Mouse (Mus musculus) ovary, postnatal 36 days (tissue): ENCODE results near the gene Naa20.
"Not testable (repeated sequence)": the region's sequence is repeated elsewhere in the genome, so short reads cannot be mapped to it uniquely, and the experiment has no call there.

Experiments
- DNase-seq: peaks from one replicate; pipeline ENCODE4 v3.0.0; 2022; ENCODE audit warnings: low spot score, mixed read lengths

Gene Naa20

GRCm38 (mm10) chr2:145884913-145885785, 16.8 kb upstream of the Naa20 start:
- no peak for DNase-seq

GRCm38 (mm10) chr2:145887937-145888765, 13.7 kb upstream of the Naa20 start:
- no peak for DNase-seq

GRCm38 (mm10) chr2:145888766-145889480, 13.0 kb upstream of the Naa20 start:
- DNase-seq: no peak

GRCm38 (mm10) chr2:145890571-145890970, 11.3 kb upstream of the Naa20 start:
- no peak for DNase-seq

GRCm38 (mm10) chr2:145893756-145894155, 8.1 kb upstream of the Naa20 start:
- DNase-seq: no peak

GRCm38 (mm10) chr2:145898106-145898505, 3.8 kb upstream of the Naa20 start:
- DNase-seq: no peak

GRCm38 (mm10) chr2:145900318-145900717, 1.6 kb upstream of the Naa20 start:
- DNase-seq: not testable (repeated sequence)

GRCm38 (mm10) chr2:145903061-145903901, 1.4 kb downstream of the Naa20 start:
- DNase-seq: peak; percentile 89

GRCm38 (mm10) chr2:145903983-145904616, 2.2 kb downstream of the Naa20 start:
- DNase-seq: no peak

- no peak for DNase-seq
Measured at GRCm38 (mm10) chr2:145905156-145905555, 3.3 kb downstream of the Naa20 start.

GRCm38 (mm10) chr2:145905884-145906283, 4.0 kb downstream of the Naa20 start:
- not testable (repeated sequence) for DNase-seq

GRCm38 (mm10) chr2:145920941-145921650, 19.2 kb downstream of the Naa20 start:
- no peak for DNase-seq

GRCm38 (mm10) chr2:145934339-145935231, 32.7 kb downstream of the Naa20 start, which contains the start of the genes Cfap61 and Crnkl1:
Cfap61 (plus strand) TSS chr2:145934784.
Crnkl1 (minus strand) TSS chr2:145935014.
- peak; percentile 88 for DNase-seq

GRCm38 (mm10) chr2:145936975-145937374, 35.1 kb downstream of the Naa20 start:
- peak; percentile 42 for DNase-seq

- DNase-seq: no peak
Measured at GRCm38 (mm10) chr2:145941403-145941802, 39.5 kb downstream of the Naa20 start.

GRCm38 (mm10) chr2:145944286-145944685, 42.4 kb downstream of the Naa20 start:
- no peak for DNase-seq

GRCm38 (mm10) chr2:145948402-145948954, 46.6 kb downstream of the Naa20 start:
- no peak for DNase-seq

- no peak for DNase-seq
Measured at GRCm38 (mm10) chr2:145949475-145950068, 47.7 kb downstream of the Naa20 start.
